Mouse (Mus musculus) kidney, postnatal 0 days (tissue): ENCODE measurements around the gene Phldb2. TPM values are rescaled to one million over a fixed set of nuclear protein-coding genes. Genes with fewer than 3 reads are reported as not detected.

Experiments
- ATAC-seq: fragments of 200-750 bp; cut with Nextera tagmentation; replicated peaks from 2 replicates; pipeline ENCODE4 v1.8.0; 2017; ENCODE audit warnings: low read depth, moderate number of reproducible peaks, moderate TSS enrichment, moderate library complexity; ENCODE audit not compliant: low FRiP score
- DNase-seq: peaks from one replicate; pipeline ENCODE4 v3.0.0-alpha.2; 2016; ENCODE audit warnings: low spot score
- H3K27ac ChIP-seq: fragments of 300-500 bp; sonication (generic); 2 replicates; pipeline ENCODE4 v1.5.1; 2014; ENCODE audit warnings: mild to moderate bottlenecking
- H3K27me3 ChIP-seq: fragments of 300-500 bp; sonication (generic); 2 replicates; pipeline ENCODE4 v1.6.1; 2014; ENCODE audit warnings: low read length, mixed read lengths; ENCODE audit not compliant: insufficient read depth
- H3K36me3 ChIP-seq: fragments of 300-500 bp; sonication (generic); 2 replicates; pipeline ENCODE4 v1.6.1; 2014; ENCODE audit warnings: low read length, mixed read lengths; ENCODE audit not compliant: insufficient read depth
- H3K4me1 ChIP-seq: fragments of 300-500 bp; sonication (generic); replicated peaks from 2 replicates; pipeline ENCODE4 v1.6.1; 2014; ENCODE audit warnings: antibody characterized with exemption, low read length, mixed read lengths; ENCODE audit not compliant: insufficient read depth
- H3K4me2 ChIP-seq: fragments of 300-500 bp; sonication (generic); 2 replicates; pipeline ENCODE4 v1.6.1; 2014; ENCODE audit warnings: mild to moderate bottlenecking, low read length, moderate library complexity, mixed read lengths
- H3K4me3 ChIP-seq: fragments of 300-500 bp; sonication (generic); replicated peaks from 2 replicates; pipeline ENCODE4 v1.5.1; 2014; ENCODE audit warnings: low read depth, low read length
- H3K9ac ChIP-seq: fragments of 300-500 bp; sonication (generic); 2 replicates; pipeline ENCODE4 v1.6.1; 2014; ENCODE audit warnings: low read depth, low read length
- H3K9me3 ChIP-seq: fragments of 300-500 bp; sonication (generic); replicated peaks from 2 replicates; pipeline ENCODE4 v1.6.1; 2016; ENCODE audit warnings: low read length, inconsistent platforms, mixed read lengths
- CTCF ChIP-seq: IDR thresholded peaks from 2 replicates; pipeline ENCODE4 v1.5.1; 2016; ENCODE audit warnings: antibody characterized with exemption, low read depth, mild to moderate bottlenecking, moderate library complexity
- WGBS: fragments of 180-500 bp; shearing (Covaris S2); extraction: QIAGEN DNeasy Blood & Tissue Kit; methylation state at CpG from one replicate; pipeline ENCODE4 v1.1.7; 2014; 5-methylcytosine and 5-hydroxymethylcytosine counted together
- polyA plus RNA-seq: library from polyadenylated mRNA; unstranded; fragments of >200 nt; fragmentation: Nextera tagmentation; extraction: Ambion mirVana; gene quantifications from 2 replicates; pipeline ENCODE4 v1.2.1, GENCODE M21; 2015

Phldb2 gene
- polyA plus RNA-seq, 1 experiment from 2014 or later, result 74.2 TPM

DNA sequence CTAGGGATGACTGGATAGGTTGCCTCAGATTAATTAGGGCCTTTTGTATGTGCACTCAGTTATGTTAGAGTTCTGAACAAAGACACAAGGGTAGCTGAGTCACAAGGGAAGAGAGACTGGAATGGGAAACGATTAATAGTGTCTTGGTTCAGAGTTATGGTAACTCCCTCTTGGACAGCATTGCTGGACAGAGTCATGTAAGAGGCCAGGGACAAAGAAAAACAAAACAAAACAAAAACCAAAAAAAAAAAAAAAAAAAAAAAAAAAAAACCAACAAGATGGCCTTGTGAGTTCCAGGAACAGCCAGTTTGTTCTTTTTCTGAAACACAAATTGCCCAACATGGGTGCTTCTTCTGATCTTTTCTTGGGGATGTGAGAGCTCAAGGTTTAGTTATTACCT, 32.8 kb upstream of the Phldb2 start:
- no peak for TF ChIP-seq CTCF
- Histone ChIP-seq H3K4me1 (no peaks in the 10 kb centered on the region), H3K4me2 (no peak overlapping the region), H3K9me3 (no peaks in the 10 kb centered on the region), H3K9ac (no peak overlapping the region), H3K27ac (no peak overlapping the region), H3K4me3 (no peak overlapping the region), H3K27me3 (no peaks in the 10 kb centered on the region), H3K36me3 (no peaks in the 10 kb centered on the region)
- DNase-seq (no peak), ATAC-seq (no peak)
- 63% methylated on average over 1 of the region's 1 CpGs for WGBS

DNA sequence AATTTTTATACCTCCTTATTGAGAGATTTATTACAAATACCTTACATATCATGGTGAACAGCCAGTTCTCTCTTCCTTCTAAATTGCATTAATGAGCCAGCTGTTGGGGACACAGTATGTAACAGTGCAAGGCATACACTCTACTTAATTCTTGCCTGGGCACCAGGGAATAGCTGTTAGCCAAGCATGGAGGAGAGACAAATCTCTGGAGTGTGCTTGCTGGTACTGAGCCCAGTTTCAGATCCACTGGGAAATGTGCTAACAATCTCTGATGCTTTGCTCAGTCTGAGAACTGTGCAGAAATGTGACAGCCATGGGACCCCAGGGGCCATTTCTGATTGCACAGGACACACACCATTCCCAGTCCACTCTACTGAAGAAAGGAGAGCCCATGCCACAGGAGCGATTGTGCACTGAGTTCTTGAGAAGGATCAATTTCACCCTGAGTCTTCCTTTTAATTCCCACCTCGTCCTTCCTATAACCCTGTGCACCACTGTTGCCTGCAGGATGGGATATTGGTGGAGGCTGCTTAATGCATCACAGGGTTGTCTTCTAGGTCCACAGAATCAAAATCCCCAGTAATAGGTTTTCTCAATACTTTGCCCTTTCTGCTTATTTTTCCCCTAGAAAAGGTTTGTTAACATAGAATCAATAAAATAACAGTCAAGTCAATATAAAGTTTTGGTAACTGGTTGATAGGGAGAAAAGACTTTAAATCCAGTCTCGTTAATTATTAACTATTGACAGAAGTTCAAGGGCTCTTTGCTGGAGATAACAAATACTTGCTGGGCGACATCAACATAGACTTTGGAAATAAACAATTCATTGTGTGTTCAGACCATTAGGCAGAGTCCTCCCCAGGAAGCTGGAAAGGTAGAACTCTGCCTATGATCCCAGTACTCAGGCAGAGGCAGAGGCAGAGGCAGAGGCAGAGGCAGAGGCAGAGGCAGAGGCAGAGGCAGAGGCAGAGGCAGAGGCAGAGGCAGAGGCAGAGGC, 31.5 kb upstream of the Phldb2 start:
- ATAC-seq, result no peak
- 64% methylated on average over 4 of the region's 4 CpGs for WGBS
- H3K4me2 ChIP-seq, result no peak overlapping the region
- H3K9ac ChIP-seq, result no peak overlapping the region
- H3K27ac ChIP-seq, result no peak overlapping the region
- H3K27me3 ChIP-seq, result no peaks in the 10 kb centered on the region
- no peaks in the 10 kb centered on the region for H3K9me3 ChIP-seq
- H3K4me3 ChIP-seq, result no peak overlapping the region
- no peaks in the 10 kb centered on the region for H3K4me1 ChIP-seq
- TF ChIP-seq CTCF, result no peak
- no peak for DNase-seq
- H3K36me3 ChIP-seq, result no peaks in the 10 kb centered on the region

DNA sequence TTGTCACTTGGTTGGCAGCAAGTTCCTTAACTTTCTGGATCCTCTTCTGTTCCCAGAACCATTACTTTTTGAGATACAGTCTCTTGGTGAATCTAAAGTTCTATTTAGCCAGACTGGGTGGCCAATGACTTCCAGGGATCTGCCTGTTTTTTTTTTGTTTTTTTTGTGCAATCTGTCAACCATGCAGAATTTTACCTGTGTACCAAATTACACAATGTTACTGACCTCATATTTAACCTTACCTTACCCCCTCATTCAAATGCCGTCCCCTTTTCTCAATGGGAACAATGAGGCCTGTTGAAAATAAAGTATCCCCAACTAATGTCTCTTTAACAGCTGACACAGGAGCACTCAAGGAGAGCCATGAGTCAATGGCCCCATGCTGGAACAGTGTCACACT, 22.9 kb upstream of the Phldb2 start:
- 93% methylated on average over 1 of the region's 1 CpGs for WGBS
- Histone ChIP-seq H3K4me1 (no peaks in the 10 kb centered on the region), H3K9ac (no peak overlapping the region), H3K27ac (no peak overlapping the region), H3K4me2 (no peak overlapping the region), H3K4me3 (no peak overlapping the region), H3K27me3 (no peaks in the 10 kb centered on the region), H3K36me3 (no peaks in the 10 kb centered on the region), H3K9me3 (no peaks in the 10 kb centered on the region)
- no peak for TF ChIP-seq CTCF
- ATAC-seq, result no peak
- no peak for DNase-seq

DNA sequence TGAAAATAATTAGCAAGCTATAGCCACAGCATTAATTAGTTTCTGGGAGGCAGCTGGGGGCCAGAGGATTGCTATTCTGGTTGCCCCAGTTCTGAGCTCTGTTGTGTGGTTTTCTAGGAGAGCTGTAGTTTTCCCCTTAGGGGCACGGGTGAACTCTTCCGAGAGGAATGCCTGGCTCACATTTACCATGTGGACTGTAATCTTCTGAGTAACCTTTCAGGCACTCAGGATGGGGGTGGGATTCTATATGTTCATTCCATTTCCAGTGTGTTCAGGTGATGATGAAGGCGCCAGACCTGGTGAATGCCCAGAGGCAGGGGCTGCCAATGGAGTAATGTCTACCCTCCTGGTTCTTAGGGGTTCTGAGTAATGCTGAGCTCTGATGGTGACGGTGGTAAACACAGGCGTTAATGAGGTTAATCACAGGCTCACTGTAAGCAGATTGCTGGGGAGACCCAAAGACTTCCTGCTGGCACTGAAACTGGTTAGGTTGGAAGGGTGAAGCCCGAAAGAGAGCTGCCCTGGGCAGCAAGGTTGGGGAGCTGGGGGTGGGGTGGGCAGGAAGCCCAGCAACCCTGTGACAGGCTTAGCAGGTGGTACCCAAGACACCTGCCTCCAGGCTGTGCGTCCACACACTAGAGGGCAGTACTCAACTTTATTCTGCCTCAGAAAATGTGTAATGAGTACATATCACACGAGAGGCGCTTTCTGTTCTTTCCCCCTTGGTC, 20.7 kb upstream of the Phldb2 start:
- no peak overlapping the region for H3K4me3 ChIP-seq
- no peaks in the 10 kb centered on the region for H3K9me3 ChIP-seq
- peak overlapping the region; percentile 27; the same call in 1 of the 2 replicates for H3K27ac ChIP-seq
- TF ChIP-seq CTCF, result peak; percentile 64
- H3K36me3 ChIP-seq, result no peaks in the 10 kb centered on the region
- ATAC-seq, result peak; percentile 70
- no peak overlapping the region for H3K4me2 ChIP-seq
- no peaks in the 10 kb centered on the region for H3K27me3 ChIP-seq
- DNase-seq, result peak; percentile 20
- 60% methylated on average over 9 of the region's 9 CpGs for WGBS
- no peaks in the 10 kb centered on the region for H3K4me1 ChIP-seq
- H3K9ac ChIP-seq, result no peak overlapping the region

DNA sequence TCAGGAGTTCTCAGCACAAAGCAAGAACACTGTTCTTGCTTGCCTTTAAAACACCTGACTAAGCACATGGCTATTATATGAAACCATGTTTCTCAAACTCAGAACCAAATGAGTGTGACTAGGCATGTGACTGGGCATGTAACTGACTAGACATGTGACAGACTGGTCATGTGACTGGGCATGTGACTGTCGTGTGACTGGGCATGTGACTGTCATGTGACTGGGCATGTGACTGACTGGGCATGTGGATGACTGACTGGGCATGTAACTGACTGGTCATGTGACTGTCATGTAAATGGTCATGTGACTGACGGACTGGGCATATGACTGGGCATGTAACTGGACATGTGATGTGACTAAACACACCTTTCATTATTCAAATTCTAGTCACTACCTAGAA, 16.8 kb upstream of the Phldb2 start:
- Histone ChIP-seq H3K4me1 (no peaks in the 10 kb centered on the region), H3K9ac (no peak overlapping the region), H3K27me3 (no peaks in the 10 kb centered on the region), H3K9me3 (no peaks in the 10 kb centered on the region), H3K27ac (no peak overlapping the region), H3K36me3 (no peaks in the 10 kb centered on the region), H3K4me2 (no peak overlapping the region), H3K4me3 (no peak overlapping the region)
- 99% methylated on average over 2 of the region's 2 CpGs for WGBS
- ATAC-seq (no peak), DNase-seq (no peak)
- no peak for TF ChIP-seq CTCF

DNA sequence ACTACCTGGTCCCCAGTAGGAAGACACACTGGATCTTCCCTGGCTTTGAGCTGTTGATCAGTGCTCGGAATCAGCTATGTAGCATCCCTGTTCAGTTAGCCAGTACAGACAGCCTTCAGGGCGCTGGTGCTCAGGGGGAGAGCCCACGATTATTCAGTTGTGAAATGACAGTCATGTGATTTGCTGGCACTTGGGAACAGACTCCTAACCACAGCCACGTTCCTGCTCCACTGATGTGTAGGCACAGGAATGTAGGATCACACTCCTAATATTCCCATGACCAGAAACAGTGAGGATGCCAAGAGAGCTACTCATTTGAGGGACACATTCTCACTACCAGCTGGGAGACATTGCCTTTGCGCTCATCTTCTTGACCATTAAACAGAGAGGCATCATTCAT, 15.3 kb upstream of the Phldb2 start:
- no peaks in the 10 kb centered on the region for H3K9me3 ChIP-seq
- no peak for TF ChIP-seq CTCF
- DNase-seq, result peak; percentile 12
- no peaks in the 10 kb centered on the region for H3K36me3 ChIP-seq
- H3K27ac ChIP-seq, result no peak overlapping the region
- H3K27me3 ChIP-seq, result no peaks in the 10 kb centered on the region
- H3K4me1 ChIP-seq, result no peaks in the 10 kb centered on the region
- H3K9ac ChIP-seq, result no peak overlapping the region
- ATAC-seq, result 0 out of 2 replicates have a peak, but pooled peaks have one; percentile 34
- no peak overlapping the region for H3K4me2 ChIP-seq
- 69% methylated on average over 5 of the region's 5 CpGs for WGBS
- no peak overlapping the region for H3K4me3 ChIP-seq
